Mouse (Mus musculus): Measurements from ENCODE around the gene Srsf9. TPM values are rescaled to one million over a fixed set of nuclear protein-coding genes. Genes with fewer than 3 reads are reported as not detected.

Gene Srsf9
- polyA plus RNA-seq, 1 experiment from 2014 or later = 320 TPM

- no peaks in the 10 kb centered on the region for H3K27me3 ChIP-seq (ENCODE audit: control insufficient read depth, insufficient read depth, low read length)
- peak overlapping the region; percentile 13 for H3K4me2 ChIP-seq (replicated peaks; ENCODE audit: low read depth, low read length)
- no peaks in the 10 kb centered on the region for H3K36me3 ChIP-seq (ENCODE audit: control insufficient read depth, insufficient read depth, low read length)
- peak overlapping the region; percentile 18 for H3K9ac ChIP-seq (ENCODE audit: low read depth, low read length)
- 3% methylated on average over 10 of the region's 10 CpGs for WGBS
- ATAC-seq (ENCODE audit: low FRiP score, low TSS enrichment) = peak; percentile 21; the same call in 1 of the 2 replicates
- no peaks in the 10 kb centered on the region for H3K9me3 ChIP-seq (ENCODE audit: control insufficient read depth, low read length)
- H3K4me3 ChIP-seq (ENCODE audit: low read length) = no peak overlapping the region; the same call in 1 of the 2 replicates
- H3K27ac ChIP-seq (ENCODE audit: low read depth, low read length) = peak overlapping the region; percentile 52; the same call in 1 of the 2 replicates
- H3K4me1 ChIP-seq (ENCODE audit: control insufficient read depth, insufficient read depth, low read length) = peaks cover 37% of the 10 kb centered on the region
Observed at GRCm38 (mm10) chr5:115317645-115318328, 9.2 kb upstream of the Srsf9 start.

DNA sequence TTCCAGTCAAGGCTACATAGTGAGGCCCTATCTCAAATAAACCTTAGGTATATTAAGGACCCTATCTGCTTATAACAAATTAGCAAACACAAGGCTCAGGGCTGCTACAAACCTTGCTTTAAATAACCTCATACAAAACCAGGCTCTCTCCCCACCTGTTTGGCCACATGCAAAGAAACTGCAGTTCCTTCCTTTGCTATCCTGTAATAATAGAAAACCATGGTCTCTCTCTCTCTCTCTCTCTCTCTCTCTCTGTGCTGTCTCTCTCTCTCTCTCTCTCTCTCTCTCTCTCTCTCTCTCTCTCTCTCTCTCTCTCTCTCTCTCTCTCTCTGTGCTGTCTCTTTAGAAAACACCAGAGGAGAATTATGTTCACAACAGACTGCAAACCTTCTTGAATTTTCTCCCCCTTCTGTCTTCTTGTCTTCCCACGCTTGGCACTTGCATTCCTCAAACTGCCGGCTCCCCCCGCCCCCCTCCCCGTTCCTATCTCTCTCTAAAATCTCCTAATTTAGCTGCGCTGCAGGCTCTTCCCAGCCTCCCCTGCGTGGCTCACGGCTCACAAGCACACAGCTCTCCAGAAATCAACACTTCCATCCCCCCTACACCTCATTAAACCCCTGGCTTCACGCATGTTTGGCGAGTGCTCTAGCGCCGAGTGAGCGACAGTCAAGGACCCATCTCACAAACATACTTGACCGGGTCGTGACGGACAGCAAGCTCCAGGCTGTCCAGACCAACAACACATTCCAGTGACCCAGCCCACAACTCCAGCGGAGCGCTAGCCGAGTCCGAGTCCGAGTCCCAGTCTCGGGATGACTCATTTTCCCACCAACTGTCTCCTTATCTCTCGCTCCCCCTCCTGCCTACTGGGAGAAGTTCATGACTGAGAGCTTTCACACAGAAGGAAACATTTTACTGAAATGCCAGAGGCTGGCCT is 7.7 kb upstream of the Srsf9 start:
- Histone ChIP-seq H3K4me1 (ENCODE audit: control insufficient read depth, insufficient read depth, low read length) (peaks cover 28% of the 10 kb centered on the region), H3K4me3 (ENCODE audit: low read length) (peak overlapping the region; percentile 40), H3K9me3 (ENCODE audit: control insufficient read depth, low read length) (no peaks in the 10 kb centered on the region), H3K4me2 (replicated peaks; ENCODE audit: low read depth, low read length) (peak overlapping the region; percentile 70), H3K27me3 (ENCODE audit: control insufficient read depth, insufficient read depth, low read length) (no peaks in the 10 kb centered on the region), H3K27ac (ENCODE audit: low read depth, low read length) (peak overlapping the region; percentile 85), H3K9ac (ENCODE audit: low read depth, low read length) (peak overlapping the region; percentile 52; the same call in 1 of the 2 replicates), H3K36me3 (ENCODE audit: control insufficient read depth, insufficient read depth, low read length) (no peaks in the 10 kb centered on the region)
- under 1% methylated on average over 22 of the region's 22 CpGs for WGBS
- peak; percentile 86 for ATAC-seq (ENCODE audit: low FRiP score, low TSS enrichment)

GRCm38 (mm10) chr5:115326256-115326831 is 633 bp upstream of the Srsf9 start:
- Histone ChIP-seq H3K27me3 (ENCODE audit: control insufficient read depth, insufficient read depth, low read length) (no peaks in the 10 kb centered on the region), H3K4me1 (ENCODE audit: control insufficient read depth, insufficient read depth, low read length) (peaks cover 15% of the 10 kb centered on the region), H3K9me3 (ENCODE audit: control insufficient read depth, low read length) (no peaks in the 10 kb centered on the region), H3K27ac (ENCODE audit: low read depth, low read length) (peak overlapping the region; percentile 91), H3K36me3 (ENCODE audit: control insufficient read depth, insufficient read depth, low read length) (peaks cover 13% of the 10 kb centered on the region), H3K4me3 (ENCODE audit: low read length) (peak overlapping the region; percentile 80), H3K9ac (ENCODE audit: low read depth, low read length) (peak overlapping the region; percentile 88), H3K4me2 (replicated peaks; ENCODE audit: low read depth, low read length) (peak overlapping the region; percentile 49)
- peak; percentile 43 for ATAC-seq (ENCODE audit: low FRiP score, low TSS enrichment)
- WGBS = 26% methylated on average over 11 of the region's 11 CpGs

- H3K4me2 ChIP-seq (replicated peaks; ENCODE audit: low read depth, low read length) = peak overlapping the region; percentile 49
- peak overlapping the region; percentile 91 for H3K27ac ChIP-seq (ENCODE audit: low read depth, low read length)
- H3K9me3 ChIP-seq (ENCODE audit: control insufficient read depth, low read length) = no peaks in the 10 kb centered on the region
- H3K4me1 ChIP-seq (ENCODE audit: control insufficient read depth, insufficient read depth, low read length) = peaks cover 15% of the 10 kb centered on the region
- peak; percentile 13 for ATAC-seq (ENCODE audit: low FRiP score, low TSS enrichment)
- H3K9ac ChIP-seq (ENCODE audit: low read depth, low read length) = peak overlapping the region; percentile 88
- WGBS = under 1% methylated on average over 49 of the region's 55 CpGs
- H3K27me3 ChIP-seq (ENCODE audit: control insufficient read depth, insufficient read depth, low read length) = no peaks in the 10 kb centered on the region
- H3K4me3 ChIP-seq (ENCODE audit: low read length) = peak overlapping the region; percentile 80
- peaks cover 28% of the 10 kb centered on the region for H3K36me3 ChIP-seq (ENCODE audit: control insufficient read depth, insufficient read depth, low read length)
Observed at GRCm38 (mm10) chr5:115327610-115328548, 902 bp downstream of the Srsf9 start.

DNA sequence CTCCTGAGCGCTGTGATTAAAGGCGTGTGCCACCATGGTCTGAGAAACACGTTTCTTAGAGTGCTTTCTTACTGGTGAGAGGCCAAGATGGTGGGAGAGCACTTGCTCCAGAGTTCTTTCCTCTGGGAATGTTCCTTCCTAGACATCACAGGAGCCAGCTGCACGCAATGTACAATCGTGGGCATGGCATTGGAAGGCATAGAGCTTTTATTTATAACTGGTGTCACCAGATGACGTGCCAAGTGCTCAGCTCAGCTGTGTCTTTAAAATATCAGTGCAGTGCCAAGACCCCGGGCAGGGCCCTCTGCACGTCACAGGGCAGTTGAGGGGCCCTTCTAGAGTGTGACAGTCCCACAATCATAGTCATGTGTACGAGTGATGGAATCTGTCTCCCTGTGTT is 4.0 kb downstream of the Srsf9 start:
- H3K4me1 ChIP-seq (ENCODE audit: control insufficient read depth, insufficient read depth, low read length) = peaks cover 15% of the 10 kb centered on the region
- H3K9ac ChIP-seq (ENCODE audit: low read depth, low read length) = no peak overlapping the region
- 88% methylated on average over 9 of the region's 9 CpGs for WGBS
- H3K4me3 ChIP-seq (ENCODE audit: low read length) = no peak overlapping the region
- no peaks in the 10 kb centered on the region for H3K9me3 ChIP-seq (ENCODE audit: control insufficient read depth, low read length)
- peaks cover 56% of the 10 kb centered on the region for H3K36me3 ChIP-seq (ENCODE audit: control insufficient read depth, insufficient read depth, low read length)
- no peak overlapping the region for H3K27ac ChIP-seq (ENCODE audit: low read depth, low read length)
- H3K27me3 ChIP-seq (ENCODE audit: control insufficient read depth, insufficient read depth, low read length) = no peaks in the 10 kb centered on the region
- ATAC-seq (ENCODE audit: low FRiP score, low TSS enrichment) = no peak
- no peak overlapping the region for H3K4me2 ChIP-seq (replicated peaks; ENCODE audit: low read depth, low read length)

DNA sequence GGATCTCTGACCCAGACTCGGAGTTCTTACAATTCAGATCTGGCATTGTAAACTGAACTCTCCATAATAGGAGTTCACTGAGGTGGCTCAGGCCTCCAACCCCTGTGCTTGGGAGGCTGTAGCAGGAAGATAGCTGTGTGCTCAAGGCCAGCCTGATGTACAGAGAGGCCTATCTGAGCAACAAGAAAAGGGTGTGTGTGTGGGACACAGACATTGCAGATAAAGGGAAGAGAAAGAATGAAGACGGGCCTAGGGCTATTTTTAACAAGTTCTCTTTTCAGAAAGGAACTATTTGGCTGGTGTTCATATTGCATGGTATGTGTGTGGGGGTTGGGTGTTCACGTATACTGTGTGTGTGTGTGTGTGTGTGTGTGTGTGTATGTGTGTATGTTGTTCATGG is 6.6 kb downstream of the Srsf9 start:
- no peak overlapping the region for H3K27ac ChIP-seq (ENCODE audit: low read depth, low read length)
- H3K4me3 ChIP-seq (ENCODE audit: low read length) = no peak overlapping the region
- ATAC-seq (ENCODE audit: low FRiP score, low TSS enrichment) = no peak
- no peak overlapping the region for H3K4me2 ChIP-seq (replicated peaks; ENCODE audit: low read depth, low read length)
- peaks cover 7% of the 10 kb centered on the region for H3K4me1 ChIP-seq (ENCODE audit: control insufficient read depth, insufficient read depth, low read length)
- WGBS = 81% methylated on average over 3 of the region's 3 CpGs
- peaks cover 60% of the 10 kb centered on the region for H3K36me3 ChIP-seq (ENCODE audit: control insufficient read depth, insufficient read depth, low read length)
- no peak overlapping the region for H3K9ac ChIP-seq (ENCODE audit: low read depth, low read length)
- H3K9me3 ChIP-seq (ENCODE audit: control insufficient read depth, low read length) = no peaks in the 10 kb centered on the region
- no peaks in the 10 kb centered on the region for H3K27me3 ChIP-seq (ENCODE audit: control insufficient read depth, insufficient read depth, low read length)

DNA sequence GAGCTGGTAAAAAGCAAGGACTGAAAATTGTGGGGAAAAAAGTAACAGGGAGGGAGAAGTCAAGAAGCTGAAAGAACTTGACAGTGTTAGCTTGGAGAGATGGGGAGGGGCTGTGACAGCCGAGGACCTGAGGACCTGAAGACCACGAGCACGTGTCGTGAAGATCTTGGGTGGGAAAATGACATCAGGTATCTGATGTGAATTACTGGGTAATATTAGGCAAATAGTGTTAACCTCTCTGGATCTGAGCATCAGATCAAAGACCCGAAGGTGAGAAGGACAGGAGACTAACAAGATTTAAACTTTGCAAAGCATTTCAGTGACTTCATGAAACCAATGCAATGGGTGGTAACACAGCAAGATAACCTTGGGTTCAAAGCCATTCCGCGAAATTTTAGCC is 13.0 kb downstream of the Srsf9 start:
- no peak overlapping the region for H3K27ac ChIP-seq (ENCODE audit: low read depth, low read length)
- H3K36me3 ChIP-seq (ENCODE audit: control insufficient read depth, insufficient read depth, low read length) = peaks cover 38% of the 10 kb centered on the region
- H3K9me3 ChIP-seq (ENCODE audit: control insufficient read depth, low read length) = no peaks in the 10 kb centered on the region
- no peak for ATAC-seq (ENCODE audit: low FRiP score, low TSS enrichment)
- H3K27me3 ChIP-seq (ENCODE audit: control insufficient read depth, insufficient read depth, low read length) = no peaks in the 10 kb centered on the region
- WGBS = 27% methylated on average over 7 of the region's 7 CpGs
- peak overlapping the region; percentile 70; the same call in 1 of the 2 replicates for H3K9ac ChIP-seq (ENCODE audit: low read depth, low read length)
- peaks cover 13% of the 10 kb centered on the region for H3K4me1 ChIP-seq (ENCODE audit: control insufficient read depth, insufficient read depth, low read length)
- H3K4me3 ChIP-seq (ENCODE audit: low read length) = peak overlapping the region; percentile 61
- peak overlapping the region; percentile 66 for H3K4me2 ChIP-seq (replicated peaks; ENCODE audit: low read depth, low read length)

All from kidney, embryonic 14.5 days (tissue).